Mouse (Mus musculus) hindbrain, embryonic 10.5 days (tissue): ENCODE data around the gene Pcolce2. TPM values are rescaled to one million over a fixed set of nuclear protein-coding genes. Genes with fewer than 3 reads are reported as not detected.

Experiments
- polyA plus RNA-seq: library from polyadenylated mRNA; unstranded; fragments of >200 nt; fragmentation: Nextera tagmentation; extraction: Ambion mirVana; gene quantifications from 2 replicates; pipeline ENCODE4 v1.2.1, GENCODE M21; 2016

The Pcolce2 gene
- polyA plus RNA-seq, 1 experiment from 2014 or later, result 1.6 TPM

Other genes starting within 250 kb of the Pcolce2 start
- gene Chst2, start 230.9 kb upstream of the Pcolce2 start, polyA plus RNA-seq, result 3.4 and 4.9 TPM in 2 replicates
- 101 and 129 TPM in 2 replicates for gene U2surp, start 125.6 kb upstream of the Pcolce2 start, polyA plus RNA-seq
- 0.14 and 0.18 TPM in 2 replicates for gene Paqr9, start 77.9 kb upstream of the Pcolce2 start, polyA plus RNA-seq
- 3.0 TPM in 2 replicates for gene Trpc1, start 112.8 kb downstream of the Pcolce2 start, polyA plus RNA-seq
- 5.7 and 9.8 TPM in 2 replicates for gene Pls1, start 207.7 kb downstream of the Pcolce2 start, polyA plus RNA-seq
- gene Atr, start 220.0 kb downstream of the Pcolce2 start, polyA plus RNA-seq, result 15.8 and 19.6 TPM in 2 replicates